Mouse (Mus musculus) thymus, adult 2 months (tissue): ENCODE measurements around the gene Hal.

ENCODE experiments used
- CTCF ChIP-seq: fragments of 200-500 bp; IDR thresholded peaks from 2 replicates; pipeline ENCODE4 v1.5.1; 2012; ENCODE audit warnings: mild to moderate bottlenecking, control low read depth, low read length, moderate library complexity, borderline replicate concordance; ENCODE audit not compliant: control insufficient read depth, poor library complexity, insufficient read depth; ENCODE audit errors: extremely low read depth
- POLR2A ChIP-seq: fragments of 200-500 bp; IDR thresholded peaks from 2 replicates; pipeline ENCODE4 v1.6.1; 2012; ENCODE audit warnings: mild to moderate bottlenecking, low read length, control low read depth, moderate library complexity; ENCODE audit not compliant: control insufficient read depth, poor library complexity, insufficient read depth; ENCODE audit errors: extremely low read depth

DNA sequence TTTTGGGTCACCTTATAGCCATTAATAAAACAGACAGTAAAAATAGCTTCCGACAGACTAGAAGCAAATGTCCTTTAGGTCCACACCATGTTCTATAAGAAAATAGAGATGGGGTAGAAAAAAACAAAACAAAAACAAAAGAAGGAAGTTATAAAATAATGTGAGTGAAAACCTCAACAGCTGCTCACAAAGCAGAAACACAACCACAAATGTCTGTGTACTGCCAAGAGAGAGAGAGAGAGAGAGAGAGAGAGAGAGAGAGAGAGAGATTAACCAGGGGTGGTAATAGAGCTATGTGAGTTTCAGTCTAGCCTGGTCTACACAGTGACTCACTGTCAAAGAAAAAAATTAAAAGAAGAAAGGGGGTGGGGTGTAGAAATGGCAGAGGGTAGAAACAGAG lies 53.0 kb downstream of the Hal start:
- TF ChIP-seq CTCF (no peak), POLR2A (no peak)
